Mouse (Mus musculus): ENCODE measurements around the gene Pptc7.
A peak's percentile ranks its signal among the peaks of the same experiment; 100 is the strongest.

Gene Pptc7

GRCm38 (mm10) chr5:122334682-122335081 is 50.5 kb downstream of the Pptc7 start:
- no peak for DNase-seq (ENCODE audit: low spot score)

- DNase-seq (ENCODE audit: low spot score) = no peak
Measured at GRCm38 (mm10) chr5:122336554-122337294, 52.6 kb downstream of the Pptc7 start.

- no peak for DNase-seq (ENCODE audit: low spot score)
Measured at GRCm38 (mm10) chr5:122342874-122343273, 58.7 kb downstream of the Pptc7 start.

- DNase-seq (ENCODE audit: low spot score) = no peak
Measured at GRCm38 (mm10) chr5:122343768-122344167, 59.6 kb downstream of the Pptc7 start.

- peak; percentile 88 for DNase-seq (ENCODE audit: low spot score)
Measured at GRCm38 (mm10) chr5:122344260-122344659, 60.1 kb downstream of the Pptc7 start.

GRCm38 (mm10) chr5:122345777-122346176 is 61.6 kb downstream of the Pptc7 start:
- DNase-seq (ENCODE audit: low spot score) = no peak

- DNase-seq (ENCODE audit: low spot score) = peak; percentile 100
Measured at GRCm38 (mm10) chr5:122353807-122354491, 69.8 kb downstream of the Pptc7 start, which contains the start of the genes Rad9b and Vps29. Gene Rad9b (minus strand): TSS chr5:122354233. Gene Vps29 (plus strand): TSS chr5:122354369.

- no peak for DNase-seq (ENCODE audit: low spot score)
Measured at GRCm38 (mm10) chr5:122354492-122355067, 70.4 kb downstream of the Pptc7 start.

- DNase-seq (ENCODE audit: low spot score) = peak; percentile 50
Measured at GRCm38 (mm10) chr5:122371591-122372191, 87.5 kb downstream of the Pptc7 start, which contains the start of gene Gpn3. Gene Gpn3 (plus strand): TSS chr5:122371876.

- DNase-seq (ENCODE audit: low spot score) = peak; percentile 100
Measured at GRCm38 (mm10) chr5:122372192-122372769, 88.1 kb downstream of the Pptc7 start, which contains the start of gene Fam216a. Gene Fam216a (minus strand): TSS chr5:122372364.

GRCm38 (mm10) chr5:122372878-122373277 is 88.7 kb downstream of the Pptc7 start:
- DNase-seq (ENCODE audit: low spot score) = no peak

Measured in retina, embryonic 14.5 days (tissue).